Mouse (Mus musculus): Measurements from ENCODE around the gene Rnf217. TPM values are rescaled to one million over a fixed set of nuclear protein-coding genes. Genes with fewer than 3 reads are reported as not detected.

Rnf217 gene
- polyA plus RNA-seq, 1 experiment: 1.1 TPM

- H3K36me3 ChIP-seq (ENCODE audit: control insufficient read depth, insufficient read depth, low read length): no peaks in the 10 kb centered on the region
- H3K4me3 ChIP-seq (ENCODE audit: insufficient read depth, low read depth, low read length): no peak overlapping the region
- no peaks in the 10 kb centered on the region for H3K27me3 ChIP-seq (replicated peaks; ENCODE audit: control insufficient read depth, insufficient read depth, low read length)
- H3K4me1 ChIP-seq (ENCODE audit: control insufficient read depth, insufficient read depth, low read length): no peaks in the 10 kb centered on the region
- no peak for DNase-seq
- TF ChIP-seq POLR2A (IDR thresholded peaks at IDR 0.05; ENCODE audit: low read depth, low read length) (no peak), CTCF (conservative IDR thresholded peaks at IDR 0.05; ENCODE audit: insufficient read depth, insufficient read length, low read depth, low read length) (no peak)
- 75% methylated on average over 5 of the region's 5 CpGs for WGBS
- no peak overlapping the region for H3K27ac ChIP-seq (ENCODE audit: insufficient read depth, low read depth, low read length)
Observed at GRCm38 (mm10) chr10:31501644-31502043, 107.3 kb downstream of the Rnf217 start.

DNA sequence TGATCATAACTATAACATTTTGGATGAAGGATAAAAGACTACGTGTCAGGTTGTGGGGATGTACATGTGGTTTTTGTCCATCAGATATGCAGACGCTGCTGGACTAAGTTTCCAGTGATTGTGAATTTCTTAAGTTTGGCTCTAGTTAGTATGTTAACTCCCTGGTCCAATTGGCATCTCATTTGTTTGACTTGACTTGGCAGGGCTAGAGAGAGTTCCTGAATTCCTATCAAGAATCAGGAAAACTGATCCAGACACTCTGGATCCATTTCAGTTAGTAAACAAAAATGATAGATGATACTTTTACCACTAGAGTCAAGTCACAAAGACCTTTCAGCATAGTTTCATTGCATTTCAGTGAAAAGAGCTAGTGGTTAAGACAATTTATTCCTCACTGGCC is 112.1 kb downstream of the Rnf217 start:
- Histone ChIP-seq H3K4me1 (ENCODE audit: control insufficient read depth, insufficient read depth, low read length) (no peaks in the 10 kb centered on the region), H3K4me3 (ENCODE audit: insufficient read depth, low read depth, low read length) (no peak overlapping the region), H3K27me3 (replicated peaks; ENCODE audit: control insufficient read depth, insufficient read depth, low read length) (no peaks in the 10 kb centered on the region), H3K36me3 (ENCODE audit: control insufficient read depth, insufficient read depth, low read length) (no peaks in the 10 kb centered on the region), H3K27ac (ENCODE audit: insufficient read depth, low read depth, low read length) (no peak overlapping the region)
- no peak for TF ChIP-seq CTCF (conservative IDR thresholded peaks at IDR 0.05; ENCODE audit: insufficient read depth, insufficient read length, low read depth, low read length)
- DNase-seq: no peak
- WGBS: 89% methylated on average over 2 of the region's 2 CpGs

- H3K27me3 ChIP-seq (replicated peaks; ENCODE audit: control insufficient read depth, insufficient read depth, low read length): no peaks in the 10 kb centered on the region
- H3K27ac ChIP-seq (ENCODE audit: insufficient read depth, low read depth, low read length): no peak overlapping the region
- WGBS: 66% methylated on average over 3 of the region's 3 CpGs
- no peak overlapping the region for H3K4me3 ChIP-seq (ENCODE audit: insufficient read depth, low read depth, low read length)
- no peak for DNase-seq
- H3K36me3 ChIP-seq (ENCODE audit: control insufficient read depth, insufficient read depth, low read length): no peaks in the 10 kb centered on the region
- TF ChIP-seq POLR2A (IDR thresholded peaks at IDR 0.05; ENCODE audit: low read depth, low read length): no peak
- no peak for TF ChIP-seq CTCF (conservative IDR thresholded peaks at IDR 0.05; ENCODE audit: insufficient read depth, insufficient read length, low read depth, low read length)
- no peaks in the 10 kb centered on the region for H3K4me1 ChIP-seq (ENCODE audit: control insufficient read depth, insufficient read depth, low read length)
Observed at GRCm38 (mm10) chr10:31495826-31496225, 113.2 kb downstream of the Rnf217 start.

- WGBS: 98% methylated on average over 1 of the region's 1 CpGs
- H3K4me1 ChIP-seq (ENCODE audit: control insufficient read depth, insufficient read depth, low read length): no peaks in the 10 kb centered on the region
- H3K36me3 ChIP-seq (ENCODE audit: control insufficient read depth, insufficient read depth, low read length): no peaks in the 10 kb centered on the region
Observed at GRCm38 (mm10) chr10:31494296-31494695, 114.7 kb downstream of the Rnf217 start.

DNA sequence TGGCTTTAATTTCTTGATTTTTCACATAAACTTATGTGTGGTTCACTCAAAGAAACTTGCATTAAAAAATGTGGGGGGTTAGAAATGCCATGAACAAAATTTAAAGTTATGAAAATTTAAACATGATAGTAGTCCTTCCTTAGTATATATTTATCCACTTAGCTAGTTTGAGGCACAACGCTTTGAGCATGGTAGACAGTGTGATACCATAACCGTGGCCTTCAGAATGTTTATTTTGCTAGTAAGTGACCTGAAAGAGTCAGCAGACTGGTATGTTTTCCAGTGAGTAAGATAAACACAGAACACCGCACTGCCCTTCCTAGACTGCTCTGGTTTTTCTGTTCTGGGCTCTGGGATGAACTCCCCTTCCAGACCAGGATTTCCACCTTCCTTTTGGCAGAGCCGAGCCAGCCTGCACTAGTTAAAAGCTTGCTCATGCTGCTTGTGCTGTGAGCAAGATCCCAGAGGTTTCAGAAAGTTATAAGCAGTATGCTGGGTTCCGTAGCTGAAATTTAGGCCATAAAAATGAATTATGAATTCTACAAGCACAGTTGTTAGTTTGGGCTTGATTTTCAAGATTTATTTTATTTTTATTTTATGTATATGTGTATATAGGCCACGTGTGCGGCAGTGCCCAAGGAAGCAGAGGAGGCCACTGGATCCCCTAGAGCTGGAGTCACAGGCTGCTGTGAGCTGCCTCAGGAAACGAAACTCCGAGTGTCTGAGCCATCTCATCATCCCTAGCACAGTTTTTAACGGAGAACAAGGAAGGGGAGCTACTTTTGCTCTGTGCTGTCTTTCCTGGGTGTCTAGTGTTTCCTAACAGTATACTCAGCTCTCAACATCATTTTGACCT is 141.7 kb downstream of the Rnf217 start:
- Histone ChIP-seq H3K27me3 (replicated peaks; ENCODE audit: control insufficient read depth, insufficient read depth, low read length) (no peaks in the 10 kb centered on the region), H3K4me1 (ENCODE audit: control insufficient read depth, insufficient read depth, low read length) (no peaks in the 10 kb centered on the region), H3K4me3 (ENCODE audit: insufficient read depth, low read depth, low read length) (no peak overlapping the region), H3K36me3 (ENCODE audit: control insufficient read depth, insufficient read depth, low read length) (no peaks in the 10 kb centered on the region), H3K27ac (ENCODE audit: insufficient read depth, low read depth, low read length) (no peak overlapping the region)
- DNase-seq: no peak
- TF ChIP-seq CTCF (conservative IDR thresholded peaks at IDR 0.05; ENCODE audit: insufficient read depth, insufficient read length, low read depth, low read length): no peak
- no peak for TF ChIP-seq POLR2A (IDR thresholded peaks at IDR 0.05; ENCODE audit: low read depth, low read length)
- 44% methylated on average over 10 of the region's 10 CpGs for WGBS

More at GRCm38 (mm10) chr10:31494296-31494695, 114.7 kb downstream of the Rnf217 start:
- TF ChIP-seq CTCF (conservative IDR thresholded peaks at IDR 0.05; ENCODE audit: insufficient read depth, insufficient read length, low read depth, low read length) (no peak), POLR2A (IDR thresholded peaks at IDR 0.05; ENCODE audit: low read depth, low read length) (no peak)
- H3K27ac ChIP-seq (ENCODE audit: insufficient read depth, low read depth, low read length): no peak overlapping the region
- H3K4me3 ChIP-seq (ENCODE audit: insufficient read depth, low read depth, low read length): no peak overlapping the region
- no peaks in the 10 kb centered on the region for H3K27me3 ChIP-seq (replicated peaks; ENCODE audit: control insufficient read depth, insufficient read depth, low read length)
- DNase-seq: no peak

DNA sequence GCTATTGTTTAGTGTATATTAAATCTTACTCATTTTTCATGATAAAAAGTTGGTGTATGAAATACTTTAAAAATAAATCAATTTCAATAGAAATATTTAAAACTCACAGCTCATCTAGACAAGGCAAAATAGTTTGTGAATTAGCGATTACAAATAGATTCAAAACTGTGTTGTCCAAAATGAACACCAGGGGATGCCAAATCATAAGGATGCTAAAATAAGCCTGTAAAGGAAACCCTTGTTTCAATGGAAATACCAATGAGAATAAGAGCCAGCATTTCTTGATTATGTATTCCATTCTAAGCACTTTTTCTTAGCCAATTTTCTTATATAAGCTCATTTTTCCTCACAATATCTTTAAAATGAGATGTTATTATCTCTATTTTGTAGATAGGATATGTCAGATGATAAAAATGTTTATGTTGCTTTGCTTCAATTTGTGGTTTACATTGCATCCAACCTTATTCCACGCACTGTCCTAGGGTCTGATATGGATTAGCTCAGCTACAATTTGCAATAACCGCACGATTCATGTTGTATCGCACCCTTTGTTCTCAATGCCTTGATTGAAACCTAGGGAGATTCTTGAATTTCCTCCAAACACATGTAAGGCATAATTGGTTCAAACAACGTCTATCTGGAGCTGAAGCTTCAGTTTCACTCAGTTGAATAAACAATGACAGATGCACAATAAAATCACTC is 143.0 kb downstream of the Rnf217 start:
- TF ChIP-seq CTCF (conservative IDR thresholded peaks at IDR 0.05; ENCODE audit: insufficient read depth, insufficient read length, low read depth, low read length) (0 out of 2 replicates have a peak, but pooled peaks have one; percentile 1), POLR2A (IDR thresholded peaks at IDR 0.05; ENCODE audit: low read depth, low read length) (no peak)
- 81% methylated on average over 6 of the region's 6 CpGs for WGBS
- DNase-seq: peak; percentile 24
- Histone ChIP-seq H3K4me1 (ENCODE audit: control insufficient read depth, insufficient read depth, low read length) (no peaks in the 10 kb centered on the region), H3K36me3 (ENCODE audit: control insufficient read depth, insufficient read depth, low read length) (no peaks in the 10 kb centered on the region), H3K27ac (ENCODE audit: insufficient read depth, low read depth, low read length) (no peak overlapping the region), H3K27me3 (replicated peaks; ENCODE audit: control insufficient read depth, insufficient read depth, low read length) (no peaks in the 10 kb centered on the region), H3K4me3 (ENCODE audit: insufficient read depth, low read depth, low read length) (no peak overlapping the region)

GRCm38 (mm10) chr10:31465424-31465823 is 143.6 kb downstream of the Rnf217 start:
- WGBS: 39% methylated on average over 4 of the region's 4 CpGs
- no peaks in the 10 kb centered on the region for H3K4me1 ChIP-seq (ENCODE audit: control insufficient read depth, insufficient read depth, low read length)
- no peak for DNase-seq
- no peak overlapping the region for H3K4me3 ChIP-seq (ENCODE audit: insufficient read depth, low read depth, low read length)
- TF ChIP-seq POLR2A (IDR thresholded peaks at IDR 0.05; ENCODE audit: low read depth, low read length): no peak
- TF ChIP-seq CTCF (conservative IDR thresholded peaks at IDR 0.05; ENCODE audit: insufficient read depth, insufficient read length, low read depth, low read length): no peak
- H3K27me3 ChIP-seq (replicated peaks; ENCODE audit: control insufficient read depth, insufficient read depth, low read length): no peaks in the 10 kb centered on the region
- no peak overlapping the region for H3K27ac ChIP-seq (ENCODE audit: insufficient read depth, low read depth, low read length)
- H3K36me3 ChIP-seq (ENCODE audit: control insufficient read depth, insufficient read depth, low read length): no peaks in the 10 kb centered on the region
